Mouse (Mus musculus) limb, embryonic 12.5 days (tissue): ENCODE measurements around the gene Tmed6. TPM values are rescaled to one million over a fixed set of nuclear protein-coding genes. Genes with fewer than 3 reads are reported as not detected.

Source experiments
- microRNA-seq: library from miRNA; unstranded; fragments of <30 nt; microRNA quantifications from one replicate; pipeline ENCODE4, GENCODE M21; 2017
- polyA plus RNA-seq: library from polyadenylated mRNA; unstranded; fragments of >200 nt; fragmentation: Nextera tagmentation; extraction: Ambion mirVana; gene quantifications from 2 replicates; pipeline ENCODE4 v1.2.1, GENCODE M21; 2016

The Tmed6 gene
- polyA plus RNA-seq, 1 experiment from 2014 or later: not detected

Small RNA genes within 50 kb of the gene (microRNA-seq; reads per million reads assigned to microRNA genes)
- gene Mir7075: 0.70 reads per million

Other genes with a start within 250 kb of the Tmed6 start
- 0.10 and 0.20 TPM in 2 replicates for gene Has3, start 195.4 kb downstream of the Tmed6 start, polyA plus RNA-seq
- 67.9 and 74.5 TPM in 2 replicates for gene Utp4, start 172.0 kb downstream of the Tmed6 start, polyA plus RNA-seq
- 18.6 and 19.7 TPM in 2 replicates for gene Sntb2, start 129.9 kb downstream of the Tmed6 start, polyA plus RNA-seq
- 75.4 and 78.0 TPM in 2 replicates for gene Vps4a, start 34.4 kb downstream of the Tmed6 start, polyA plus RNA-seq
- 58.2 and 61.4 TPM in 2 replicates for gene Pdf, start 17.0 kb downstream of the Tmed6 start, polyA plus RNA-seq
- 45.2 and 48.4 TPM in 2 replicates for gene Cog8, start 9.0 kb downstream of the Tmed6 start, polyA plus RNA-seq
- gene Nip7, start 8.8 kb downstream of the Tmed6 start, polyA plus RNA-seq: 95.4 and 103 TPM in 2 replicates
- 23.2 and 24.1 TPM in 2 replicates for gene Terf2, start 30.9 kb upstream of the Tmed6 start, polyA plus RNA-seq
- gene Cyb5b, start 85.0 kb upstream of the Tmed6 start, polyA plus RNA-seq: 96.6 and 101 TPM in 2 replicates
- gene Nfat5, start 227.8 kb upstream of the Tmed6 start, polyA plus RNA-seq: 18.5 and 21.7 TPM in 2 replicates